Mouse (Mus musculus) testis, adult 2 months (tissue): ENCODE results near the gene Dst. TPM values are rescaled to one million over a fixed set of nuclear protein-coding genes. Genes with fewer than 3 reads are reported as not detected.

Source experiments
- H3K27ac ChIP-seq: fragments of 200-500 bp; 2 replicates; pipeline ENCODE4 v1.5.1; 2012; ENCODE audit warnings: low read depth, low read length; ENCODE audit not compliant: control insufficient read depth, insufficient read depth
- H3K27me3 ChIP-seq: fragments of 200-500 bp; 2 replicates; pipeline ENCODE4 v1.6.1; 2012; ENCODE audit warnings: mild to moderate bottlenecking, low read length, moderate library complexity; ENCODE audit not compliant: control insufficient read depth, insufficient read depth
- H3K36me3 ChIP-seq: fragments of 200-500 bp; 2 replicates; pipeline ENCODE4 v1.6.1; 2012; ENCODE audit warnings: mild to moderate bottlenecking, low read length; ENCODE audit not compliant: control insufficient read depth, insufficient read depth
- H3K4me1 ChIP-seq: fragments of 200-500 bp; 2 replicates; pipeline ENCODE4 v1.6.1; 2012; ENCODE audit warnings: low read length; ENCODE audit not compliant: control insufficient read depth, insufficient read depth
- H3K4me3 ChIP-seq: fragments of 200-500 bp; 2 replicates; pipeline ENCODE4 v1.5.1; 2012; ENCODE audit warnings: low read depth, mild to moderate bottlenecking, low read length, moderate library complexity, mixed read lengths; ENCODE audit not compliant: control insufficient read depth
- CTCF ChIP-seq: fragments of 200-500 bp; IDR thresholded peaks from 2 replicates; pipeline ENCODE4 v1.5.1; 2012; ENCODE audit warnings: low read depth, mild to moderate bottlenecking, inconsistent platforms, low read length, moderate library complexity; ENCODE audit not compliant: control insufficient read depth, insufficient read depth, insufficient replicate concordance
- POLR2A ChIP-seq: fragments of 200-500 bp; IDR thresholded peaks from 2 replicates; pipeline ENCODE4 v1.6.1; 2012; ENCODE audit warnings: low read depth, mild to moderate bottlenecking, inconsistent platforms, low read length, moderate library complexity; ENCODE audit not compliant: control insufficient read depth
- polyA plus RNA-seq: library from polyadenylated mRNA; depleted of rRNA; stranded (reverse); fragments of >200 nt; gene quantifications from 2 replicates; pipeline ENCODE4 v1.2.3, GENCODE M21; 2012

Gene Dst
- polyA plus RNA-seq, 1 experiment: 33.0 TPM

DNA sequence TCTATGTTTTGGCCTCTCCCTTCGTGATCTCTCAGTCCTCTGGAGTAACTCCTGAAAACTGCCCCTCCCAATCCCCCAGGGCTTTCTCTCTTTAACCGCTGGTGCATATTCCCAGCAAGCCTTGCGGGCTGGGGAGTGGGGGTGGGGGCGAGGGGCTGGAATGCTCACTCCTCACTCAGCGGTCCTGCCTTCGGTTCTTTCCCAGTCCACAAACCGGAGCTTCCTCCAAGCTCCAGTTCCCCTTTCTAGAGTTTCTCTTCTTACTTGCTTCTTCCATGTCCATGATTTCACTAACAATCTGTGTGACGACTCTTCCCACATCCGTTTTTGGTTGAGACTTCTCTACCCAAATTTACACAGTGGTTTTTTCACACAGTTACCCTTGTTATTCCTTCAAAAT lies 4.4 kb upstream of the Dst start:
- no peak for TF ChIP-seq CTCF
- TF ChIP-seq POLR2A: no peak
- no peaks in the 10 kb centered on the region for H3K27me3 ChIP-seq
- H3K36me3 ChIP-seq: no peaks in the 10 kb centered on the region
- peak overlapping the region; percentile 70 for H3K27ac ChIP-seq
- H3K4me1 ChIP-seq: peaks cover 15% of the 10 kb centered on the region
- H3K4me3 ChIP-seq: peak overlapping the region; percentile 34; the same call in 1 of the 2 replicates

DNA sequence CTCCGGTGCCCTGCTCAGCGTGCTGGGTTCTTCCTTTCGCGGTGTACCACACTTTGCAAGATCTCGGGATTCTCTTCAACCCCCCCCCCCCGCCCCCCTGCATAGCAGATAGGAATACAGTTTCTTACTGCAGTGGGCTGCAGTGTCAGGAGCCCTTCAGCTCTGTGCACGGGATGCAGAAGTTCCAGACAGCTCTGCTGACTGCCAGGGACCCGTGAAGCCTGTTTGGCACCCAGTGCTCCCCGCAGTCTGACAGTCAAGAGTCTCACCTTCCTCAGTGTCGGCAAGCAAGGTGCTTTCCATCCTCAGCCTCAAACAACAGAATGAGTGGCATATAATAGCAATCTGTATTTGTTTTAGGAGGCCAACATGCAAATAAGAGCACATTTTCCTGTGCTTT lies 1.8 kb upstream of the Dst start:
- H3K27ac ChIP-seq: no peak overlapping the region
- no peaks in the 10 kb centered on the region for H3K27me3 ChIP-seq
- H3K36me3 ChIP-seq: no peaks in the 10 kb centered on the region
- TF ChIP-seq CTCF (no peak), POLR2A (no peak)
- H3K4me1 ChIP-seq: peaks cover 15% of the 10 kb centered on the region
- H3K4me3 ChIP-seq: no peak overlapping the region

GRCm38 (mm10) chr1:33906927-33907326 lies 1.1 kb upstream of the Dst start:
- Histone ChIP-seq H3K27ac (no peak overlapping the region), H3K4me1 (peaks cover 15% of the 10 kb centered on the region), H3K27me3 (no peaks in the 10 kb centered on the region), H3K4me3 (peak overlapping the region; percentile 83), H3K36me3 (no peaks in the 10 kb centered on the region)
- no peak for TF ChIP-seq POLR2A
- no peak for TF ChIP-seq CTCF

GRCm38 (mm10) chr1:33907421-33908190 lies 419 bp upstream of the Dst start, which contains the start of gene Bend6:
TSS of gene Bend6 (minus strand) at chr1:33907816.
- Histone ChIP-seq H3K27ac (no peak within 1 kb of the TSS; the same call in 1 of the 2 replicates), H3K36me3 (no peaks in the 10 kb centered on the region), H3K4me1 (peaks cover 15% of the 10 kb centered on the region), H3K4me3 (peak within 1 kb of the TSS; percentile 83), H3K27me3 (no peaks in the 10 kb centered on the region)
- TF ChIP-seq CTCF: no peak
- no peak for TF ChIP-seq POLR2A

DNA sequence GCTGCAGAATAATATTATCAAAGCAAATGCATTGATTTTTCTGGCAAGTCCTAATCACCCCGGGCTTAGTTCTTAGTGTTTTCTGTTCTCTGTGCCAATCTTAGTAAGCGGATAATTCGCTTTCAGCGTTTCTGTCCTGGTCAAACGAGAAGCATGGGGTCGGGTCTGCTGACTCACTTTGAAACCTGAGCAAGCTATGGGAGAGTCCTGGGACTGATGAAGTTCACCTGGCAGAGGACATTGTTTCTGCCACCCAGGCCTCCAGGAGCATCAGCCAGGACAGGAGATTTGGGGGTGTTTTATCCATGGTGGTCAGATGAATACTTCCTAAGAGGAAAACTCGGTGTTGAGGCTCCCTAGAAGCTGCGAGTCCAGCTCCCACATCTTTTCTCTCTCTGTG lies 3.6 kb downstream of the Dst start:
- Histone ChIP-seq H3K27me3 (no peaks in the 10 kb centered on the region), H3K4me3 (no peak overlapping the region), H3K4me1 (peaks cover 7% of the 10 kb centered on the region), H3K27ac (no peak overlapping the region), H3K36me3 (no peaks in the 10 kb centered on the region)
- no peak for TF ChIP-seq POLR2A
- TF ChIP-seq CTCF: no peak

GRCm38 (mm10) chr1:33916554-33916953 lies 8.5 kb downstream of the Dst start:
- Histone ChIP-seq H3K27ac (no peak overlapping the region), H3K4me3 (no peak overlapping the region), H3K36me3 (no peaks in the 10 kb centered on the region), H3K27me3 (no peaks in the 10 kb centered on the region), H3K4me1 (no peaks in the 10 kb centered on the region)
- TF ChIP-seq POLR2A: no peak
- TF ChIP-seq CTCF: no peak

- Histone ChIP-seq H3K4me1 (no peaks in the 10 kb centered on the region), H3K4me3 (no peak overlapping the region), H3K27ac (no peak overlapping the region), H3K27me3 (no peaks in the 10 kb centered on the region), H3K36me3 (no peaks in the 10 kb centered on the region)
- TF ChIP-seq POLR2A (no peak), CTCF (no peak)
Measured at GRCm38 (mm10) chr1:33922975-33923374, 14.9 kb downstream of the Dst start.
